Mouse (Mus musculus) brain, embryonic 14.5 days (tissue): ENCODE results near the gene Nfxl1. TPM values are rescaled to one million over a fixed set of nuclear protein-coding genes. Genes with fewer than 3 reads are reported as not detected.
"Not testable (repeated sequence)": the region's sequence is repeated elsewhere in the genome, so short reads cannot be mapped to it uniquely, and the experiment has no call there.

ENCODE experiments used
- DNase-seq: peaks from one replicate; pipeline ENCODE4 v3.0.0-alpha.2; 2011; ENCODE audit warnings: low read depth
- CTCF ChIP-seq: fragments of 200-500 bp; IDR thresholded peaks from 2 replicates; pipeline ENCODE4 v1.5.1; 2012; ENCODE audit warnings: inconsistent platforms, mild to moderate bottlenecking, moderate library complexity, borderline replicate concordance; ENCODE audit not compliant: insufficient read depth, insufficient read length; ENCODE audit errors: extremely low read depth
- POLR2A ChIP-seq: fragments of 200-500 bp; IDR thresholded peaks from 2 replicates; pipeline ENCODE4 v1.6.1; 2012; ENCODE audit warnings: mild to moderate bottlenecking, inconsistent platforms, borderline replicate concordance; ENCODE audit not compliant: poor library complexity, insufficient read depth, insufficient read length, severe bottlenecking; ENCODE audit errors: extremely low read depth
- polyA plus RNA-seq: library from polyadenylated mRNA; depleted of rRNA; stranded (reverse); fragments of >200 nt; gene quantifications from 2 replicates; pipeline ENCODE4 v1.2.3, GENCODE M21; 2012; rRNA removed

Nfxl1 gene
- 14.7 and 21.6 TPM in 2 replicates for polyA plus RNA-seq

GRCm38 (mm10) chr5:72559544-72560049, at the start of gene Nfxl1:
Gene Nfxl1 (minus strand): TSS chr5:72559684.
- peak; percentile 79; the same call in 1 of the 2 replicates for TF ChIP-seq POLR2A
- TF ChIP-seq CTCF = no peak
- DNase-seq = peak; percentile 99

GRCm38 (mm10) chr5:72603138-72603537, 43.7 kb upstream of the Nfxl1 start:
- TF ChIP-seq POLR2A = no peak
- TF ChIP-seq CTCF = no peak
- DNase-seq = no peak

- TF ChIP-seq POLR2A (no peak), CTCF (peak; percentile 52; the same call in 1 of the 2 replicates)
- peak; percentile 56 for DNase-seq
Observed at GRCm38 (mm10) chr5:72601006-72601405, 41.5 kb upstream of the Nfxl1 start.

DNA sequence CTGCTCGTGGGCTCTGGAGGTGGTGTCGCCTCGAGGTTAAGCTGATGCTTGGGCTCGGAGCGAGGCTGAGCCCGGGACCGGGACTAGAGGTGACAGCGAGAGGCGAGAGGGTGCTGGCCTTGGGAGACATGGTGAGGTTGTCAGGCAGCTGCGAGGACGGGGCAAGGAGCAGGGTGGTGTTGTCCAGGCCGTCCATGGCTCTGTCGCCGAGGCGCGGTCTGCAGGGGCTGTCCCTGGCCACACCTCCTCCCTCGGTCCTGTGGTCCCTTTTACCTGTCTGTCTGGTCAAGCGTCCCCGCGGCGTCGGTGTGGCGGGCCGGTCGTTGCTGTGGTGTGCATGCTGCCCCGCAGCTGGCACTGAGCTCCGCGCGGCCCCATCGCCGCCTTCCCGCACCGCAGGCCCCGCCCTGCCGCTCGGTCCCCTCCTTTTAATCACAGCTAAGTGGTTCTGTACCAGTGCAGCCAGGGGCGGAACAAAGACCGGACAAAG, 27.8 kb upstream of the Nfxl1 start, which contains the start of gene Gm5868:
TSS of gene Gm5868 (minus strand) at position 360 of the 490 bp plus-strand sequence.
- TF ChIP-seq POLR2A = no peak
- peak; percentile 47 for DNase-seq

DNA sequence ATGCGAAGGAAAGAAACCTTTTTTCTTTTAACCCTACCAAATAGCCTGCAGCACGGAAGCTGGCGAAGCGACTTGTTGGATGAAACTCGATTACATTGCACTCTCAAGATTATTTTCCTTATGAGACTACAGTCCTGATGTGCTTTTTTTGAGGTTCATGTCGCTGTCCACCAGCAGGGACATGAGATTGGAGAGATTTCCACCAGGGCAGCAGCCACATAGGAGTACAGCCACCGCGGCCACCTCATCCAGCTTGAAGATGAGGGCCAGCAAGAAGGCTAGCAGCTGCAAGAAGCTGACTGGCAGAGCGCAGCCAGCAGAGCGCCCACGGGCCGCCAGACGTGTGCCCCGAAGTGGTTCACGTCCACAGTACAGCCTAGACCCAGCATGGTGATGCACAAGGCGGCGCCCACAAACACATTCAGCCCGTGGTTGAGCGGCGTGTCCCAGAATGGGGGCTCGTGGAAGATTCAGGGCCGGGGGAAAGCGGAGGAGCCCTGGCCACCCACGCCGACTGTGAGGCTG, 27.2 kb upstream of the Nfxl1 start:
- DNase-seq = peak; percentile 30

GRCm38 (mm10) chr5:72586122-72586521, 26.6 kb upstream of the Nfxl1 start:
- not testable (repeated sequence) for DNase-seq
- TF ChIP-seq CTCF = peak; percentile 8; the same call in 1 of the 2 replicates

- peak; percentile 30 for DNase-seq
Observed at GRCm38 (mm10) chr5:72580970-72581332, 21.5 kb upstream of the Nfxl1 start, which contains the start of gene Zar1. Gene Zar1 (minus strand): TSS chr5:72581254.

DNA sequence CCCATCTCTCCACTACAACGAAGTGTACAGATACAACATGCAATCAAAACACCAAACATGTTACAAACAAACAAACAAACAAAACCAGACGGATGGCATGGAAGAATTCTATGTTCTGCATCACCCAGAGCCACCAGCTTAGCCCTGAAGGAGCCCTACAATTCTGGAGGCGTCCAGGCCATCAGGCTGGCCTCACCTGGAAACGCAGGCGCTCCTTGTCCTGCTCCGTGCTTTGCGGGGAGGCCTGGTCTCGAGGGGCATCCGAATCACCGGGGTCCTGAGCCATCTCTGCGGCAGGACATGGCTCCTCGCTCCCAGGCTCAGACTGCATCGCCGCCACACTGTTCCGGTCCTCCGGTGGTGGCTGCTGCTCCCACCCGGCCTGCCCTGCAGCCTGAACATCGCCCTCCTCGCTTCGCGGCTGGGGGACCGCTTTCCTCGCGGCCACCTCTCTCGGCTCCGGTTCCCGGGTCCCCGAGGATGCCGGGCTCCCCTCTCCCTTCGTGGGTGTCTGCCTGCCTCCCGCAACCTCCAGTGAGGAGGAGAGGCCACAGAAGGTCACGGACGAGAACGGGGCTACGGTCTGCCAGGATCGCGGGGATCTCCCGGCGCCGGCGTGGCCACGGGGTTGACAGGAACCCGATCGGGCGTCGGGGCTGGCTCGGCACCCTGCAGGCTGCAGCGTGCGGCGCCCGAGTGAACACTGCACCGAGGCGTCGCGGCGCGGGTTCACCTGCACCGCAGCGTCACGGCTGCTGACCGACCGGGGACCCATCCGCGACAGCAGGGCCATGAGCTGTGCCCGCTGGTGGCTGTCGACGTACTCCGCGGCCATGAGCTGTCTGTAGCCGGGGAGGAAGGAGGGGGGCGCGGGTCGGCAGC, 20.8 kb upstream of the Nfxl1 start:
- peak; percentile 34 for DNase-seq

- peak; percentile 55 for DNase-seq
Observed at GRCm38 (mm10) chr5:72579599-72579998, 20.1 kb upstream of the Nfxl1 start.

- no peak for DNase-seq
Observed at GRCm38 (mm10) chr5:72565621-72566020, 6.1 kb upstream of the Nfxl1 start.

DNA sequence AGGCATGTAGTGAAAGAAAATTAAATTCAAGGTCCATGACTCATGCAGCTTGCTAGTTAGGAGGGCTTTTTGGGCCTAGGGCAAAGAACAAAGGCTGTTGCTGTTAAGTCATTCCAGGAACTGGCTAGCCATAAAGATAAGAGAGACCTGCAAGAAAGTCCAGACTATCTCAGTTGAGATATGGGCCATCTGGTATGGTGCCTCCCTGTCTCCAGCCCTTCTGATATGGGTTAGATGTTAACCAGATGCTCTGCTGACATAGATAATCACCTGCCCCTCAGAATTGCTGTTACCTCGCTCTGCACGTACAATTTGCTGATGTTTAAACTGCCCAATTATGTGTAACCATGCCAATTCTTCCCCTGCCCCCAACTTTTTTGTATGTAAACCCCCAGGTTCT, 3.7 kb upstream of the Nfxl1 start:
- not testable (repeated sequence) for DNase-seq

More at GRCm38 (mm10) chr5:72565621-72566020, 6.1 kb upstream of the Nfxl1 start:
- TF ChIP-seq CTCF (no peak), POLR2A (no peak)

DNA sequence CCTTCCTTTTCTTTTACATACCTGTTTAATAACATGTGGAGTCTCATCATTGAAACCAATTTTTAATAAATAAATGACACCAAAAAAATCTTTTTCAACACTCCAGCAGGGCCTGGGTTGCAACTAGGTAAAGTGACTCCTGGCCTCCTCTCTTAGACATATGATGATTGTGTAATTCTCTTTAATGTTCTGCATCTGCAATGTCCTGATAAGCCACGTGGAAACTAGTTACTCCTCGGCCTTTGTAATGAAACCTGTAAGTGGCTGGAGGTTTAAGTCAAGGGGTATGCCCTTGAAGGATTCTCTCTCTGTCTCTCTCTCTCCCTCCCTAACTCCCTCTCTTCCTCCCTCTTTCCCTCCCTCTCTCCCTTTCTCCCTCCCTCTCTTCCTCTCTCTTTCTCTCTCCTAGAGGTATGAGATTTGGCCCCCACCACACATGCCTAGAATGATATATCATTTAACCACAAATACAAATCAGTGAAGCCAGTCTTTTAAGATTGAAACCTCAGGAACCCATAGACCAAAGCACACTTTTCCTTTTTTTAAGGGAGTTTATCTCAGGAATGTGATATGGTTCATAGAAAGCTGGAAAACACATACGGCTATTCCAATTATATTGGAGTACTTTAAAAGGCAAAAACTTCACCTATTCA, 1.6 kb upstream of the Nfxl1 start:
- no peak for TF ChIP-seq CTCF
- TF ChIP-seq POLR2A = no peak
- no peak for DNase-seq
